Mouse (Mus musculus) heart, embryonic 16.5 days (tissue): ENCODE data around the gene Gli2. TPM values are rescaled to one million over a fixed set of nuclear protein-coding genes. Genes with fewer than 3 reads are reported as not detected.

Experiments used
- ATAC-seq: fragments of 200-750 bp; cut with Nextera tagmentation; replicated peaks from 2 replicates; pipeline ENCODE4 v1.8.0; 2017; ENCODE audit warnings: moderate number of reproducible peaks; ENCODE audit not compliant: insufficient read depth, low FRiP score; ENCODE audit errors: extremely low read depth
- H3K27ac ChIP-seq: fragments of 300-500 bp; sonication (generic); 2 replicates; pipeline ENCODE4 v1.5.1; 2014; ENCODE audit warnings: mild to moderate bottlenecking, low read length, control low read depth, moderate library complexity
- H3K27me3 ChIP-seq: fragments of 300-500 bp; sonication (generic); 2 replicates; pipeline ENCODE4 v1.6.1; 2014; ENCODE audit warnings: low read length, mixed read lengths; ENCODE audit not compliant: control insufficient read depth, insufficient read depth
- H3K36me3 ChIP-seq: fragments of 300-500 bp; sonication (generic); 2 replicates; pipeline ENCODE4 v1.6.1; 2014; ENCODE audit not compliant: control insufficient read depth, insufficient read depth
- H3K4me1 ChIP-seq: fragments of 300-500 bp; sonication (generic); 2 replicates; pipeline ENCODE4 v1.6.1; 2014; ENCODE audit warnings: low read length, mixed read lengths; ENCODE audit not compliant: control insufficient read depth, insufficient read depth
- H3K4me2 ChIP-seq: fragments of 300-500 bp; sonication (generic); 2 replicates; pipeline ENCODE4 v1.6.1; 2014; ENCODE audit warnings: low read depth, mild to moderate bottlenecking, control low read depth, low read length
- H3K4me3 ChIP-seq: fragments of 300-500 bp; sonication (generic); 2 replicates; pipeline ENCODE4 v1.5.1; 2014; ENCODE audit warnings: mild to moderate bottlenecking, control low read depth, low read length
- H3K9ac ChIP-seq: fragments of 300-500 bp; sonication (generic); 2 replicates; pipeline ENCODE4 v1.6.1; 2014; ENCODE audit warnings: low read length, control low read depth
- H3K9me3 ChIP-seq: fragments of 300-500 bp; sonication (generic); replicated peaks from 2 replicates; pipeline ENCODE4 v1.6.1; 2016; ENCODE audit warnings: low read length; ENCODE audit not compliant: control insufficient read depth
- WGBS: fragments of 180-500 bp; shearing (Covaris S2); extraction: QIAGEN DNeasy Blood & Tissue Kit; methylation state at CpG from one replicate; pipeline ENCODE4 v1.1.7; 2014; 5-methylcytosine and 5-hydroxymethylcytosine counted together
- polyA plus RNA-seq: library from polyadenylated mRNA; unstranded; fragments of >200 nt; fragmentation: Nextera tagmentation; extraction: Ambion mirVana; gene quantifications from 2 replicates; pipeline ENCODE4 v1.2.1, GENCODE M21; 2015

The Gli2 gene
- polyA plus RNA-seq, 1 experiment from 2014 or later = 3.1 TPM

- H3K4me1 ChIP-seq = peaks cover 11% of the 10 kb centered on the region
- ATAC-seq = no peak
- no peak overlapping the region for H3K4me2 ChIP-seq
- H3K27me3 ChIP-seq = no peaks in the 10 kb centered on the region
- WGBS = 71% methylated on average over 5 of the region's 5 CpGs
- H3K4me3 ChIP-seq = no peak overlapping the region
- H3K36me3 ChIP-seq = no peaks in the 10 kb centered on the region
- H3K27ac ChIP-seq = no peak overlapping the region
- H3K9ac ChIP-seq = no peak overlapping the region
- no peaks in the 10 kb centered on the region for H3K9me3 ChIP-seq
Observed at GRCm38 (mm10) chr1:118952318-118952717, 101.1 kb downstream of the Gli2 start.

GRCm38 (mm10) chr1:118948407-118948806 lies 105.0 kb downstream of the Gli2 start:
- Histone ChIP-seq H3K27ac (no peak overlapping the region), H3K27me3 (no peaks in the 10 kb centered on the region), H3K36me3 (no peaks in the 10 kb centered on the region), H3K9me3 (no peaks in the 10 kb centered on the region), H3K9ac (no peak overlapping the region), H3K4me3 (no peak overlapping the region), H3K4me2 (no peak overlapping the region), H3K4me1 (no peaks in the 10 kb centered on the region)
- WGBS = 58% methylated on average over 2 of the region's 2 CpGs
- ATAC-seq = no peak

- Histone ChIP-seq H3K4me1 (no peaks in the 10 kb centered on the region), H3K27me3 (no peaks in the 10 kb centered on the region), H3K9ac (no peak overlapping the region), H3K27ac (no peak overlapping the region), H3K4me2 (no peak overlapping the region), H3K9me3 (no peaks in the 10 kb centered on the region), H3K4me3 (no peak overlapping the region), H3K36me3 (no peaks in the 10 kb centered on the region)
- ATAC-seq = no peak
- WGBS = 87% methylated on average over 4 of the region's 4 CpGs
Observed at GRCm38 (mm10) chr1:118947221-118947620, 106.2 kb downstream of the Gli2 start.

- Histone ChIP-seq H3K4me3 (no peak overlapping the region), H3K27me3 (no peaks in the 10 kb centered on the region), H3K27ac (no peak overlapping the region), H3K4me1 (peaks cover 5% of the 10 kb centered on the region), H3K9ac (no peak overlapping the region), H3K4me2 (no peak overlapping the region), H3K9me3 (no peaks in the 10 kb centered on the region), H3K36me3 (no peaks in the 10 kb centered on the region)
- WGBS = 73% methylated on average over 8 of the region's 8 CpGs
- ATAC-seq = no peak
Observed at GRCm38 (mm10) chr1:118941336-118941735, 112.1 kb downstream of the Gli2 start.

- H3K27ac ChIP-seq = no peak overlapping the region
- H3K9ac ChIP-seq = no peak overlapping the region
- no peak overlapping the region for H3K4me3 ChIP-seq
- no peak overlapping the region for H3K4me2 ChIP-seq
- no peaks in the 10 kb centered on the region for H3K9me3 ChIP-seq
- H3K27me3 ChIP-seq = no peaks in the 10 kb centered on the region
- H3K4me1 ChIP-seq = peaks cover 9% of the 10 kb centered on the region
- ATAC-seq = no peak
- 40% methylated on average over 5 of the region's 5 CpGs for WGBS
- H3K36me3 ChIP-seq = no peaks in the 10 kb centered on the region
Observed at GRCm38 (mm10) chr1:118940269-118940840, 113.1 kb downstream of the Gli2 start.

- Histone ChIP-seq H3K36me3 (no peaks in the 10 kb centered on the region), H3K27ac (no peak overlapping the region), H3K27me3 (no peaks in the 10 kb centered on the region), H3K9ac (no peak overlapping the region), H3K4me2 (no peak overlapping the region), H3K4me3 (no peak overlapping the region), H3K4me1 (peaks cover 9% of the 10 kb centered on the region), H3K9me3 (no peaks in the 10 kb centered on the region)
- no peak for ATAC-seq
- 72% methylated on average over 4 of the region's 4 CpGs for WGBS
Observed at GRCm38 (mm10) chr1:118938206-118938605, 115.2 kb downstream of the Gli2 start.

GRCm38 (mm10) chr1:118936108-118936507 lies 117.3 kb downstream of the Gli2 start:
- Histone ChIP-seq H3K4me3 (no peak overlapping the region), H3K27me3 (no peaks in the 10 kb centered on the region), H3K4me2 (no peak overlapping the region), H3K9me3 (no peaks in the 10 kb centered on the region), H3K9ac (no peak overlapping the region), H3K36me3 (no peaks in the 10 kb centered on the region), H3K27ac (peak overlapping the region; percentile 46; the same call in 1 of the 2 replicates), H3K4me1 (peaks cover 9% of the 10 kb centered on the region)
- 26% methylated on average over 4 of the region's 4 CpGs for WGBS
- ATAC-seq = peak; percentile 76

- 53% methylated on average over 6 of the region's 6 CpGs for WGBS
- Histone ChIP-seq H3K9me3 (no peaks in the 10 kb centered on the region), H3K4me3 (no peak overlapping the region), H3K4me1 (peaks cover 9% of the 10 kb centered on the region), H3K36me3 (no peaks in the 10 kb centered on the region), H3K27ac (peak overlapping the region; percentile 46; the same call in 1 of the 2 replicates), H3K27me3 (no peaks in the 10 kb centered on the region), H3K9ac (no peak overlapping the region), H3K4me2 (no peak overlapping the region)
- ATAC-seq = no peak
Observed at GRCm38 (mm10) chr1:118935518-118935917, 117.9 kb downstream of the Gli2 start.

GRCm38 (mm10) chr1:118932167-118932566 lies 121.3 kb downstream of the Gli2 start:
- no peak overlapping the region for H3K4me2 ChIP-seq
- WGBS = 85% methylated on average over 5 of the region's 5 CpGs
- ATAC-seq = no peak

More at GRCm38 (mm10) chr1:118932167-118932566, 121.3 kb downstream of the Gli2 start:
- H3K27ac ChIP-seq = no peak overlapping the region
- no peak overlapping the region for H3K4me3 ChIP-seq
- H3K9me3 ChIP-seq = no peaks in the 10 kb centered on the region
- no peak overlapping the region for H3K9ac ChIP-seq
- H3K36me3 ChIP-seq = no peaks in the 10 kb centered on the region
- no peaks in the 10 kb centered on the region for H3K27me3 ChIP-seq
- peaks cover 9% of the 10 kb centered on the region for H3K4me1 ChIP-seq
